21 mouse cellular contexts compared by ENCODE assay signal in genomic region chr13:107219456-107219855, GRCm38 (mm10).
DNase-seq lines count a peak whose midpoint lies in the region; ATAC-seq and TF ChIP-seq lines count a peak whose summit lies in the region.
"Had no signal": no experiment of that assay in that cellular context is flagged by ENCODE, and none has a peak within 500 bp of the region (broad histone marks: within the 10 kb centered on the region; RNA-seq: fewer than 3 reads in every experiment).

No protein-coding gene starts in this region.

- H3K27me3 ChIP-seq in forebrain, embryonic 14.5 days (replicated peaks; ENCODE audit: control insufficient read depth, insufficient read depth, low read length) = no peaks in the 10 kb centered on the region
- H3K27me3 ChIP-seq in forebrain, embryonic 10.5 days (ENCODE audit: poor library complexity, severe bottlenecking) = no peaks in the 10 kb centered on the region
- H3K27me3 ChIP-seq in lung, postnatal 0 days (replicated peaks; ENCODE audit: insufficient read depth, low read length) = no peaks in the 10 kb centered on the region
- no peaks in the 10 kb centered on the region for H3K27me3 ChIP-seq in liver, postnatal 0 days (ENCODE audit: insufficient read depth, low read length)
- H3K27me3 ChIP-seq: limb, embryonic 13.5 days; liver, embryonic 13.5 days; neural tube, embryonic 15.5 days; stomach, embryonic 15.5 days had no signal

- H3K4me1 ChIP-seq in forebrain, embryonic 14.5 days (ENCODE audit: control insufficient read depth, insufficient read depth, low read length) = 0 out of 2 replicates have a peak, but pooled peaks cover 3% of the 10 kb centered on the region
- H3K4me1 ChIP-seq in forebrain, embryonic 10.5 days = peaks cover 8% of the 10 kb centered on the region
- no peaks in the 10 kb centered on the region for H3K4me1 ChIP-seq in lung, postnatal 0 days (ENCODE audit: insufficient read depth, low read depth, low read length)
- H3K4me1 ChIP-seq in lung, adult 2 months (ENCODE audit: control insufficient read depth, insufficient read depth, low read length) = peaks cover 5% of the 10 kb centered on the region
- no peaks in the 10 kb centered on the region for H3K4me1 ChIP-seq in liver, postnatal 0 days (ENCODE audit: insufficient read depth)
- H3K4me1 ChIP-seq: heart, embryonic 10.5 days; limb, embryonic 13.5 days; liver, embryonic 13.5 days; neural tube, embryonic 15.5 days; stomach, embryonic 15.5 days had no signal

- no peak overlapping the region for H3K27ac ChIP-seq in forebrain, embryonic 14.5 days (ENCODE audit: low read depth, low read length)
- no peak overlapping the region for H3K27ac ChIP-seq in forebrain, embryonic 10.5 days
- no peak overlapping the region for H3K27ac ChIP-seq in lung, postnatal 0 days (ENCODE audit: low read length)
- no peak overlapping the region for H3K27ac ChIP-seq in liver, postnatal 0 days (ENCODE audit: low read depth)
- H3K27ac ChIP-seq: heart, embryonic 10.5 days; limb, embryonic 13.5 days; liver, embryonic 13.5 days; neural tube, embryonic 15.5 days; stomach, embryonic 15.5 days had no signal

- no peaks in the 10 kb centered on the region for H3K9me3 ChIP-seq in forebrain, embryonic 14.5 days (replicated peaks; ENCODE audit: control insufficient read depth, low read length)
- no peaks in the 10 kb centered on the region for H3K9me3 ChIP-seq in forebrain, embryonic 10.5 days
- no peaks in the 10 kb centered on the region for H3K9me3 ChIP-seq in lung, postnatal 0 days (ENCODE audit: low read length)
- no peaks in the 10 kb centered on the region for H3K9me3 ChIP-seq in liver, postnatal 0 days (ENCODE audit: low read length)
- H3K9me3 ChIP-seq: G1E; heart, embryonic 10.5 days; limb, embryonic 13.5 days; liver, embryonic 13.5 days; neural tube, embryonic 15.5 days; stomach, embryonic 15.5 days had no signal

- no peak overlapping the region for H3K4me2 ChIP-seq in forebrain, embryonic 14.5 days (ENCODE audit: low read length)
- no peak overlapping the region for H3K4me2 ChIP-seq in lung, postnatal 0 days (replicated peaks; ENCODE audit: low read depth, low read length)
- H3K4me2 ChIP-seq in liver, postnatal 0 days (ENCODE audit: low read depth, low read length) = no peak overlapping the region
- H3K4me2 ChIP-seq: limb, embryonic 13.5 days; liver, embryonic 13.5 days; neural tube, embryonic 15.5 days; stomach, embryonic 15.5 days had no signal

- no peak for TF ChIP-seq POLR2A in lung, adult 2 months (IDR thresholded peaks at IDR 0.05; ENCODE audit: borderline replicate concordance, extremely low read depth, low read depth, low read length)

- peak; percentile 15 for DNase-seq in forebrain, embryonic 14.5 days (ENCODE audit: low spot score)
- no peak for DNase-seq in forebrain, embryonic 10.5 days (ENCODE audit: extremely low spot score, low spot score)
- DNase-seq in lung, postnatal 0 days (ENCODE audit: low spot score) = peak; percentile 51
- DNase-seq in lung, adult 2 months = no peak
- peak; percentile 12 for DNase-seq in cerebellum, adult 11-12 months
- peak; percentile 2 for DNase-seq in lung, postnatal 25 days (ENCODE audit: low spot score)
- DNase-seq in liver, postnatal 0 days = no peak
- no peak for DNase-seq in right cerebral cortex, postnatal 10 days (ENCODE audit: low spot score in 2 of 2)
- DNase-seq: adrenal gland, postnatal 10 days; forebrain, postnatal 0 days; liver, embryonic 13.5 days; right cerebral cortex, postnatal 14 days; thymus, adult 18-20 months; thymus, postnatal 4 days had no signal

- no peak overlapping the region for H3K4me3 ChIP-seq in forebrain, embryonic 14.5 days (ENCODE audit: low read depth, low read length)
- H3K4me3 ChIP-seq in forebrain, embryonic 10.5 days = no peak overlapping the region
- H3K4me3 ChIP-seq in lung, postnatal 0 days (ENCODE audit: low read depth, low read length) = no peak overlapping the region
- H3K4me3 ChIP-seq in lung, adult 2 months (replicated peaks; ENCODE audit: extremely low read depth, low read depth, low read length) = no peak overlapping the region
- H3K4me3 ChIP-seq in liver, postnatal 0 days (ENCODE audit: low read depth, low read length) = no peak overlapping the region
- H3K4me3 ChIP-seq: heart, embryonic 10.5 days; limb, embryonic 13.5 days; liver, embryonic 13.5 days; neural tube, embryonic 15.5 days; stomach, embryonic 15.5 days had no signal

- H3K36me3 ChIP-seq in forebrain, embryonic 14.5 days (ENCODE audit: control insufficient read depth, insufficient read depth, low read length) = no peaks in the 10 kb centered on the region
- no peaks in the 10 kb centered on the region for H3K36me3 ChIP-seq in forebrain, embryonic 10.5 days (replicated peaks)
- H3K36me3 ChIP-seq in lung, postnatal 0 days (ENCODE audit: insufficient read depth, low read length) = no peaks in the 10 kb centered on the region
- H3K36me3 ChIP-seq in liver, postnatal 0 days (replicated peaks; ENCODE audit: insufficient read depth, low read length) = no peaks in the 10 kb centered on the region
- H3K36me3 ChIP-seq: G1E; heart, embryonic 10.5 days; limb, embryonic 13.5 days; liver, embryonic 13.5 days; neural tube, embryonic 15.5 days; stomach, embryonic 15.5 days had no signal

- no peak for TF ChIP-seq CTCF in lung, postnatal 0 days (IDR thresholded peaks at IDR 0.05)
- TF ChIP-seq CTCF in lung, adult 2 months (IDR thresholded peaks at IDR 0.05; ENCODE audit: insufficient read depth, low read length) = no peak
- TF ChIP-seq CTCF in liver, postnatal 0 days (IDR thresholded peaks at IDR 0.05; ENCODE audit: low read depth) = no peak

- no peak overlapping the region for H3K9ac ChIP-seq in forebrain, embryonic 14.5 days (ENCODE audit: low read length)
- H3K9ac ChIP-seq in lung, postnatal 0 days (replicated peaks; ENCODE audit: low read depth) = no peak overlapping the region
- no peak overlapping the region for H3K9ac ChIP-seq in liver, postnatal 0 days (replicated peaks)
- H3K9ac ChIP-seq: forebrain, postnatal 0 days; limb, embryonic 13.5 days; liver, embryonic 13.5 days; neural tube, embryonic 15.5 days; stomach, embryonic 15.5 days had no signal

- 76% methylated on average over 5 of the region's 5 CpGs for WGBS in forebrain, embryonic 14.5 days
- 81% methylated on average over 5 of the region's 5 CpGs for WGBS in forebrain, embryonic 10.5 days
- WGBS in lung, postnatal 0 days = 42% methylated on average over 5 of the region's 5 CpGs
- WGBS in lung, adult 2 months = 32% methylated on average over 5 of the region's 5 CpGs
- WGBS in liver, postnatal 0 days (ENCODE audit: insufficient replicate concordance) = 49% methylated on average over 5 of the region's 5 CpGs

- ATAC-seq in forebrain, embryonic 14.5 days = no peak
- ATAC-seq in lung, postnatal 0 days = peak; percentile 67
- no peak for ATAC-seq in liver, postnatal 0 days
- ATAC-seq: activated CD4-positive, CD25-positive, alpha-beta regulatory T cell, adult 4 months; forebrain, postnatal 0 days; midbrain, embryonic 16.5 days had no signal

- TF ChIP-seq EP300 in lung, postnatal 0 days (IDR thresholded peaks at IDR 0.05) = no peak
- TF ChIP-seq EP300 in liver, postnatal 0 days (IDR thresholded peaks at IDR 0.05; ENCODE audit: low read depth) = no peak

Comparison
In these comparisons a context has a peak if more than half of its experiments do, and no peak if none do; other contexts are left out.
1. DNase-seq: peak in forebrain, embryonic 14.5 days (single experiment), lung, postnatal 0 days (single experiment), cerebellum, adult 11-12 months (single experiment) and lung, postnatal 25 days (single experiment); none in forebrain, embryonic 10.5 days (single experiment), lung, adult 2 months (single experiment), liver, postnatal 0 days (single experiment) and right cerebral cortex, postnatal 10 days (0 of 2).